26 mouse cellular contexts compared by ENCODE assay signal in genomic region chr6:96798746-96799145, GRCm38 (mm10).
A peak's percentile ranks its signal among the peaks of the same experiment; 100 is the strongest.
DNase-seq lines count a peak whose midpoint lies in the region; ATAC-seq lines count a peak whose summit lies in the region.
"Had no signal": no experiment of that assay in that cellular context is flagged by ENCODE, and none has a peak within 500 bp of the region (broad histone marks: within the 10 kb centered on the region; RNA-seq: fewer than 3 reads in every experiment).

No protein-coding gene starts in this region.

- H3K9ac ChIP-seq in embryonic facial prominence, embryonic 14.5 days (ENCODE audit: low read depth, low read length): no peak overlapping the region
- H3K9ac ChIP-seq: embryonic facial prominence, embryonic 12.5 days; embryonic facial prominence, embryonic 15.5 days; forebrain, embryonic 12.5 days had no signal

- H3K4me3 ChIP-seq in embryonic facial prominence, embryonic 14.5 days (ENCODE audit: low read depth, low read length): no peak overlapping the region
- H3K4me3 ChIP-seq in embryonic facial prominence, embryonic 10.5 days: no peak overlapping the region
- H3K4me3 ChIP-seq: embryonic facial prominence, embryonic 12.5 days; embryonic facial prominence, embryonic 15.5 days; erythroblast, embryonic 14.5 days; forebrain, embryonic 10.5 days; forebrain, embryonic 12.5 days had no signal

- no peaks in the 10 kb centered on the region for H3K27me3 ChIP-seq in embryonic facial prominence, embryonic 14.5 days (replicated peaks; ENCODE audit: control insufficient read depth, insufficient read depth, low read length)
- H3K27me3 ChIP-seq in embryonic facial prominence, embryonic 10.5 days (replicated peaks; ENCODE audit: low read depth, poor library complexity, severe bottlenecking): no peaks in the 10 kb centered on the region
- H3K27me3 ChIP-seq: CH12.LX; embryonic facial prominence, embryonic 12.5 days; embryonic facial prominence, embryonic 15.5 days; forebrain, embryonic 12.5 days had no signal

- no peak overlapping the region for H3K4me2 ChIP-seq in embryonic facial prominence, embryonic 14.5 days (ENCODE audit: low read depth, low read length)
- H3K4me2 ChIP-seq: embryonic facial prominence, embryonic 12.5 days; embryonic facial prominence, embryonic 15.5 days; forebrain, embryonic 12.5 days had no signal

- H3K27ac ChIP-seq in embryonic facial prominence, embryonic 14.5 days (replicated peaks; ENCODE audit: low read depth, low read length): no peak overlapping the region
- H3K27ac ChIP-seq in embryonic facial prominence, embryonic 10.5 days (replicated peaks): no peak overlapping the region
- H3K27ac ChIP-seq: embryonic facial prominence, embryonic 12.5 days; embryonic facial prominence, embryonic 15.5 days; forebrain, embryonic 10.5 days; forebrain, embryonic 12.5 days had no signal

- WGBS in embryonic facial prominence, embryonic 14.5 days: 78% methylated on average over 1 of the region's 1 CpGs
- 84% methylated on average over 1 of the region's 1 CpGs for WGBS in embryonic facial prominence, embryonic 10.5 days

- DNase-seq in embryonic facial prominence, embryonic 14.5 days (ENCODE audit: low spot score): peak; percentile 3
- DNase-seq in embryonic facial prominence, embryonic 10.5 days (ENCODE audit: low spot score): no peak
- DNase-seq in Muller cell, postnatal 12 days (ENCODE audit: inconsistent ontology term): peak; percentile 26
- DNase-seq in retina, postnatal 1 day: peak; percentile 47
- no peak for DNase-seq in kidney, adult 8-10 months
- DNase-seq: adrenal gland, adult 2 months; adrenal gland, postnatal 10 days; adrenal gland, postnatal 25 days; B cell, adult 2 months; cerebellum, adult 11 months; cerebellum, adult 18-20 months; cerebellum, adult 8-10 months; cerebellum, adult 9-11 months; cerebellum, postnatal 14 days; cerebellum, postnatal 36 days; embryo, embryonic 11 days had no signal

- no peaks in the 10 kb centered on the region for H3K9me3 ChIP-seq in embryonic facial prominence, embryonic 14.5 days (ENCODE audit: control insufficient read depth, low read length)
- H3K9me3 ChIP-seq in embryonic facial prominence, embryonic 10.5 days: no peaks in the 10 kb centered on the region
- H3K9me3 ChIP-seq: embryonic facial prominence, embryonic 12.5 days; embryonic facial prominence, embryonic 15.5 days; forebrain, embryonic 10.5 days; forebrain, embryonic 12.5 days had no signal

- H3K36me3 ChIP-seq in embryonic facial prominence, embryonic 14.5 days (ENCODE audit: control insufficient read depth, insufficient read depth, low read length): no peaks in the 10 kb centered on the region
- H3K36me3 ChIP-seq in embryonic facial prominence, embryonic 10.5 days (replicated peaks): no peaks in the 10 kb centered on the region
- H3K36me3 ChIP-seq: embryonic facial prominence, embryonic 12.5 days; embryonic facial prominence, embryonic 15.5 days; forebrain, embryonic 10.5 days; forebrain, embryonic 12.5 days; G1E had no signal

- no peak for ATAC-seq in embryonic facial prominence, embryonic 14.5 days (ENCODE audit: low read depth)
- ATAC-seq: CD4-positive, CD25-positive, alpha-beta regulatory T cell, adult 4 months; forebrain, embryonic 14.5 days; forebrain, embryonic 16.5 days had no signal

- no peaks in the 10 kb centered on the region for H3K4me1 ChIP-seq in embryonic facial prominence, embryonic 14.5 days (ENCODE audit: control insufficient read depth, insufficient read depth, low read length)
- no peaks in the 10 kb centered on the region for H3K4me1 ChIP-seq in embryonic facial prominence, embryonic 10.5 days
- H3K4me1 ChIP-seq: embryonic facial prominence, embryonic 12.5 days; embryonic facial prominence, embryonic 15.5 days; forebrain, embryonic 10.5 days; forebrain, embryonic 12.5 days had no signal

Comparison
In these comparisons a context has a peak if more than half of its experiments do, and no peak if none do; other contexts are left out.
1. DNase-seq: peak in embryonic facial prominence, embryonic 14.5 days (single experiment), Muller cell, postnatal 12 days (single experiment) and retina, postnatal 1 day (single experiment); none in embryonic facial prominence, embryonic 10.5 days (single experiment) and kidney, adult 8-10 months (0 of 2).